Mouse (Mus musculus) retina, adult 2 months (tissue): ENCODE measurements around the gene Thyn1.

Experiments used
- DNase-seq: peaks from one replicate; pipeline ENCODE4 v3.0.0-alpha.2; 2012; ENCODE audit warnings: low read depth, low spot score

The Thyn1 gene

DNA sequence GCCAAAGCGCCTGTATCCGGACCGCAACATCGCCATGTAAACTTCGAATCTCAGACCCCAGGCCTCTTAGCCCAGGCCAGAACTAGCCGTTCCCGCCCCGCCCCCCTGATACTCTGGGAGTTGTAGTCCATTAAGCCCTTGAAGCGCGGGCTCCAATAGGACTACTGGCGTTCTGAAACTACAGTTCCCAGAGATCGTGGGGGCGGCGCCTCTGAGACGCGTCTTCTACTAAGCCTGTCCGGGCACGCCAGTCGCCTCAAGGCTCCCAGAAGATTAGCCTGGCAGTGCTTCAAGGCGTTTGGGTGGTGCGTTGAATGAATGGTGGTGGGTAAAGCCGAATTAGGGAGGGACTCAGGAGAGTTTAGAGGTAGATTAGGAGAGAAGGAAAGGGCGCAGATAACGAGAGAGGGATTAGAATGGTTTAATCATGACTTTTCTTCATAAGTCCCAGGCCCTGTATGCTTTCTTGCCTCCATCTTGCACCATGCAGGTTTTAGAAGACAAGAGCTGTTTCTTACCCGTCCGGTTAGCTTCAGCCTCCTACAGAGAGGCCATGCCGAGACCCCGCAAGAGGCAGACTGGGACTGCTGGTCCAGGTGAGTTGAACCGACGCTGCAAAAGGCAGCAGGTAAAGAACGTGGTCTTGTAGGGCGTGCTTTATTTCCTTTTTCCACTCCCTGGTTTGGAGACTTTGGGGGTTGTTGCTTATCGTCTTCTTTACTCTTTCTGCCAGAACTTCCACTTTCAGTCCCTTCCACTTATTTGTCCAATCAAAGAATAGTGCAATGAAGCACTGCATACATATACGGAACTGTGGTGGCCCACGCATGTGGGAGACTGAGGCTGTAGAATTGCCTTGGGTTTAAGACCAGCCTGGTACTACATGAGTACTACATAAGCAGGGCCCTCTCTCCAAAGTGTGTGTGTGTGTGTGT is at the start of gene Thyn1, which contains the start of gene Acad8:
Gene Thyn1, plus strand, starts transcription at position 250 of the 935 bp plus-strand sequence.
Gene Acad8, minus strand, starts transcription at position 106 of the 935 bp plus-strand sequence.
- peak; percentile 95 for DNase-seq

DNA sequence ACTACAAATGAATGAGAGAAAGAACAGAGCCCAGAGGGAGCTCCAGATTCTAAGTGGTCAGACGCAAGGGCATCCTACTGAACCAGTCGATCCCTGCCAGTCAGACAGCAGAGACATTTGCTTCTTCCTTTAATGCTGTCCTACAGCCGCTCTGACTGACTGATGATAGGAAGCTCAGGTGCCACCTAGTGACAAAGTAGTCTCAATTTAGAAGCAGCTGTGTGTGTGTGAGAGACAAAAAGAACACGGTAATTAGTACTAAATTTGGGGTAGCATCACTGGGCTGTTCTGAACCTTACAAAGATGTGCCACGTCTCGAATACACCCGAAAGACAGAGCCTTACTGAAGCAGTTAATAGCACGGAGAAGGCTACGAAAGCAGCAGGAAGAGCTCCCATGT is 21.8 kb upstream of the Thyn1 start:
- DNase-seq = no peak

- DNase-seq = no peak
Observed at GRCm38 (mm10) chr9:26978776-26979175, 20.7 kb upstream of the Thyn1 start.

GRCm38 (mm10) chr9:26985090-26985613 is 14.4 kb upstream of the Thyn1 start:
- DNase-seq = no peak

DNA sequence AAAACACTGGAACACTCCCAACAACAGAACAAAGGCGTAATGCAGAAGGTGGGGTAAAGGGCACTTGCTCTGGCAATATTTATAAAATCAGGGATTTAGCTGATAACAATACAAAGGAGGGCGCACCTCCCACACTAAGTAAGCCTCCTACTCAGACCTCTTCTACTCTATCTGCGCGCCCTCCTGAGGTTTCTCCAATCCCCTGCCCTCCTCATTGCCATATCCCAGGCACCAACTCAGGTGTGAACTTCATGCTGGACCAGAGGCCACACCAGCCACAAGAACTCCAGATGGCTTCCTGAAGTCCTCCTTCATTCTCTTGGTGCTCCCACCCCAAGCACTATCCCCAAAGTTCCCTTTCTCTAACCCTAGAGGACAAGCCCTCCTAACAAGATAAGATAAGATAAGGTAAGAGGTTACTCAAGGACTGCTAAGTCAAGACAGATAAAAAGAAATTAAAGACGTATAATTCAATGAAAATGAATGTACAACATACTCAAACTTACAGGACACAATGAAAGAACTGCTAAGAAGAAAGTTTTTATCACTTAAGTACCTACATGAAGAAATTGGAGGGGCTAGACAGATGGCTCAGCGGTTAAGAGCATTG is 13.7 kb upstream of the Thyn1 start:
- DNase-seq = no peak

- DNase-seq = no peak
Observed at GRCm38 (mm10) chr9:26990181-26990580, 9.3 kb upstream of the Thyn1 start.

- no peak for DNase-seq
Observed at GRCm38 (mm10) chr9:26993118-26993517, 6.4 kb upstream of the Thyn1 start.

DNA sequence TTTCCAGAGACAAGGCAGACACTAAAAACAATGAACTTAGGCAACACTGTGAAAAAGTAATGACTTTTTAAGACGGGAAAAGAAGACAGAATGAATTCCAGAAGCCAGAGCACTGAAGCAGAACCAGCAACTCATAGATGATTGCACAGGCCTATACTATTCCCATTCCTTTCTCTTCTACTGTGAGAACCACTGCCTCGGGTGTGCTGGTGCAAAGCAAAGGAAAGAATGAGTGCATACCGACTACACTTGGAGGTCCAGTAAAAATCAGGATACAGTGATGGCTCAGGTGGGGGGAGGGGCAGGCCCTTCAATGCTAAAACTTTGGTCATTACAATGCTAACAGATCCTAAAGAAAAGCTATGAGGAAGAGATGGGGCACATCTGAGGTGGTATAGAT is 5.6 kb upstream of the Thyn1 start:
- no peak for DNase-seq

GRCm38 (mm10) chr9:26997062-26997461 is 2.4 kb upstream of the Thyn1 start:
- DNase-seq = no peak

DNA sequence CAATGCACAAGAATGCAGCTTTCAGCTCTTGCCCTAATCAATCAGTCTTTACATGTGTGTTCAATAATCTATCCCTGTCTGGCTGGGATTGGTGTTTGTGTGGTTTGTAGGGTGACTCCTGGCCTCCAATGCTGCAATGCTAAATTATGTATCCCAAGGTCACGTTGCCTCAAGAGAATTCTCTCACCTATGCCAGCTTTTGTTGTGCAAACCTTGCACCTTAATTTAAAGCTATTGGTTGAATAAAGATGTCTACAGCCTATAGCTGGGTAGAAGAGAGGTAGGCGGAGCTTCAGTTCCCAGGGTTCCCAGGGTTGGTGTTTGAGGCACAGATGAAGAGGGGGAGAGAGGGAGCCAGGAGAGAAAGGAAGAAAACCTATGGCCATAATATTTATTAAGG is 2.0 kb upstream of the Thyn1 start:
- no peak for DNase-seq

GRCm38 (mm10) chr9:26998669-26999460 is 645 bp upstream of the Thyn1 start:
- DNase-seq = no peak

DNA sequence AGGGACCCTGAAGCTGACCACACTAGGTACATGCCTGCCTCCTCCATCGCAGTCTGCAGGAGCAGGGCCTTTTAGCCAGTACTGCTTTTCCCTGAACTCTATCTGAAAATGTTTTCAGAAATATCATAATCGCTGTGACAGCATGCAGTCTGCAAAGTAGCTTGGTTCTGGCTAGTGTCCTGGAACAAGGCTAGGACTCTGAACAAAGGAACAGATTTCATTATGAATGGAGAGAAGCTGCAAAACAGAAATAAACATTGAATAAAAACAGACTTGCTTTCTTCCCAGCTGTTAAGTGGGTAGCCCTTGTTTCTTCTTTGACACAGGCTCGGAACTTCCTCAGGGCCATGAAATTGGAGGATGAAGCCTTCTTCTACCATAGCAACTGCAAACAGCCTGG is 5.7 kb downstream of the Thyn1 start:
- DNase-seq = no peak

- DNase-seq = no peak
Observed at GRCm38 (mm10) chr9:27005933-27006332, 6.4 kb downstream of the Thyn1 start.

- DNase-seq = no peak
Observed at GRCm38 (mm10) chr9:27006866-27007265, 7.4 kb downstream of the Thyn1 start.

- no peak for DNase-seq
Observed at GRCm38 (mm10) chr9:27009231-27009630, 9.7 kb downstream of the Thyn1 start.

GRCm38 (mm10) chr9:27011572-27011971 is 12.1 kb downstream of the Thyn1 start:
- no peak for DNase-seq

DNA sequence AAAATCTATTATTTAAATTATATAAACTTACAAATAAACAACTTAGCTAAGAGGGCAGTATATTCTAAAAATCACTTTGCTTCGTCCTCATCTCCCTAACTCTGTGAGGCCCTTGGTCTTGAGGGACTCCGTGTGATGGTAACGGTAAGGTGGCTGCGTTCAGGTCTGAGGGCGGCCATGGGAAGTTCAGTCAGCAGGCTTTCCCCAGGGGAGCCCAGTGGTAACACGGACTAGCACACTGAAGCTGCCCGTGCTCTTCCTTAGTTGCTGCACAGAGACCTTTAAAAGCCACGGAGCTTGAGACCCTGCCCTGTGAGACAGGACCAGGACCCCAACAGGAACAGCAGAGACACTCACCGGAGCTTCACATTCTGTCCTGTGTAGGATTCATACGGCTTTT is 19.5 kb downstream of the Thyn1 start:
- DNase-seq = no peak

DNA sequence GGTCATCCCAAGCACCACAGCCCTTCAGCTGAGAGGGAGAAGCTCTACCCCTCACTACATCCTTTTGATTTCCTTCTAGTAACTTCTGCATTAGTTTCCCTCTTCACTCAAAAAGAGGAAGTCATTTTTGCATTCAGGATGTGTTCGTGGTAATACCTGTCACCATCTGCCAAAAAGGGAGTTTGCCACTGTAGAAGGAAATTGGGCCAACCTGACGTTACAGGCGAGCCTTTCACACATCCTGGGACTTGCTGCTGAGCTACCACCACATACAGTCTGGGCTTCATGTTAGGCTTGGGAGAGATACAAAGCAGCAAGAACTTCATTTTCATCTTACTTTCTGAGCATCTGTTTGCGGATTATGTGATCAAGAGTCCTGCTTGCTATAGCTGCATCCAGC is 24.2 kb downstream of the Thyn1 start:
- no peak for DNase-seq

- DNase-seq = no peak
Observed at GRCm38 (mm10) chr9:27026708-27027107, 27.2 kb downstream of the Thyn1 start.

DNA sequence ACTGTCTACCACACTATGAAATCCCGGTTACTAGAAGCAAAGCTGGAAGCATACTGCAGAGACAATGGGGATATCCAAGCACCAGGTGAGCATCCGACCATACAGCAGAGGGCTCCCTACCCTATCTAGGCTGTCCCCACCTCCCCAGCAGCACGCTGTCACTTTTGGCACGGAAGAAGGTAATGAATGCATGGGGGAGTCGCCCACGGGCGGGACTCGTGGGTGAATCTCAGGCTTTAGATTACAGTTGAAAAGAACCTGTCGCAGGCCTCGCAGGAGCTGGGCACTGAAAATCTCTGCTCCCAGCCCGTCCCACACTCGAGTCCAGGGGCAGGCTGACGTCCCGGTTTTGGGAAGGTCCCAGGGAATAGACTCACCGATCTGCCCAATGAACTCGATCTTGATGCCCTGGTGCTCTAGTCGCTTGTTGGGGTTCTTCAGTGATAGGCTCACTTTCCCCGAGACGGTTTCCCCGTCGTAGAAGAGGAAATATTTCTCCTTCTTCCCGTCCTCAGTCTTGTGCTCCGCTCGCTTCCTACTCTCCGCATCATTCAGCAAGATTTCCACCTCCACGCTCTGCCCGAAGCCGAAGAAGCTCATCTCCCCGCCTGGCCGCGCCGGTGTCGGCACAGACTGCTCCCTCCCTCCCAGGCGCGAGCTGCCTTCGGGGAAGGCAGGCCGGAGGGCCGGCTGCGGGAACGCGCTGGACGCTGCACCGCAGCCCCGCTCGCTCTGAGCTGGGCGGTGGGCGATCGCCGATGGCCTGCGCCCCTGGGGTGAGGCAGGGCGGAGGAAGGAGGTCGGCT is 29.7 kb downstream of the Thyn1 start:
- no peak for DNase-seq
